Mouse (Mus musculus) liver, postnatal 0 days (tissue): ENCODE measurements around the gene Gm4301. TPM values are rescaled to one million over a fixed set of nuclear protein-coding genes. Genes with fewer than 3 reads are reported as not detected.
"Not testable (repeated sequence)": the region's sequence is repeated elsewhere in the genome, so short reads cannot be mapped to it uniquely, and the experiment has no call there.

Experiments used
- ATAC-seq: fragments of 200-750 bp; cut with Nextera tagmentation; 2 replicates; pipeline ENCODE4 v1.8.0; 2017; ENCODE audit warnings: mild to moderate bottlenecking, moderate library complexity
- DNase-seq: peaks from one replicate; pipeline ENCODE4 v3.0.0-alpha.2; 2016
- H3K27ac ChIP-seq: fragments of 300-500 bp; sonication (generic); 2 replicates; pipeline ENCODE4 v1.5.1; 2014; ENCODE audit warnings: antibody characterized with exemption, moderate library complexity, mild to moderate bottlenecking, low read depth
- H3K27me3 ChIP-seq: fragments of 300-500 bp; sonication (generic); 2 replicates; pipeline ENCODE4 v1.6.1; 2014; ENCODE audit warnings: low read length, control low read depth, mixed read lengths; ENCODE audit not compliant: insufficient read depth
- H3K36me3 ChIP-seq: fragments of 300-500 bp; sonication (generic); replicated peaks from 2 replicates; pipeline ENCODE4 v1.6.1; 2014; ENCODE audit warnings: mild to moderate bottlenecking, control low read depth, low read length, moderate library complexity, mixed read lengths; ENCODE audit not compliant: insufficient read depth
- H3K4me1 ChIP-seq: fragments of 300-500 bp; sonication (generic); 2 replicates; pipeline ENCODE4 v1.6.1; 2014; ENCODE audit warnings: antibody characterized with exemption, mild to moderate bottlenecking, control low read depth; ENCODE audit not compliant: insufficient read depth
- H3K4me2 ChIP-seq: fragments of 300-500 bp; sonication (generic); 2 replicates; pipeline ENCODE4 v1.6.1; 2014; ENCODE audit warnings: low read depth, mild to moderate bottlenecking, low read length, moderate library complexity, mixed read lengths
- H3K4me3 ChIP-seq: fragments of 300-500 bp; sonication (generic); 2 replicates; pipeline ENCODE4 v1.5.1; 2014; ENCODE audit warnings: low read depth, low read length
- H3K9ac ChIP-seq: fragments of 300-500 bp; sonication (generic); replicated peaks from 2 replicates; pipeline ENCODE4 v1.6.1; 2014; ENCODE audit warnings: mild to moderate bottlenecking, moderate library complexity
- H3K9me3 ChIP-seq: fragments of 300-500 bp; sonication (generic); 2 replicates; pipeline ENCODE4 v1.6.1; 2016; ENCODE audit warnings: mild to moderate bottlenecking, control low read depth, low read length, mixed read lengths
- CTCF ChIP-seq: sonication (generic); IDR thresholded peaks from 2 replicates; pipeline ENCODE4 v1.5.1; 2016; ENCODE audit warnings: antibody characterized with exemption, low read depth
- WGBS: fragments of 180-500 bp; shearing (Covaris S2); extraction: QIAGEN DNeasy Blood & Tissue Kit; methylation state at CpG from one replicate; pipeline ENCODE4 v1.1.7; 2014; ENCODE audit not compliant: insufficient replicate concordance; 5-methylcytosine and 5-hydroxymethylcytosine counted together
- polyA plus RNA-seq: library from polyadenylated mRNA; unstranded; fragments of >200 nt; fragmentation: Nextera tagmentation; extraction: Ambion mirVana; gene quantifications from 2 replicates; pipeline ENCODE4 v1.2.1, GENCODE M21; 2015

The Gm4301 gene
- not detected in 2 replicates for polyA plus RNA-seq

- no CpG with 5 or more reads among the region's 2 CpGs for WGBS
- not testable (repeated sequence) for H3K4me2 ChIP-seq, H3K4me3 ChIP-seq, H3K4me1 ChIP-seq, DNase-seq, H3K27me3 ChIP-seq, H3K9me3 ChIP-seq, H3K27ac ChIP-seq, H3K36me3 ChIP-seq, ATAC-seq, H3K9ac ChIP-seq
Measured at GRCm38 (mm10) chr10:100335376-100335775, at the start of gene Gm4301. Gene Gm4301 (plus strand): TSS chr10:100335676.

- no peaks in the 10 kb centered on the region for H3K4me1 ChIP-seq
- WGBS: 61% methylated on average over 2 of the region's 2 CpGs
- no peak overlapping the region for H3K9ac ChIP-seq
- no peak for ATAC-seq
- no peak overlapping the region for H3K4me2 ChIP-seq
- H3K9me3 ChIP-seq: no peaks in the 10 kb centered on the region
- no peak overlapping the region for H3K4me3 ChIP-seq
- H3K27ac ChIP-seq: no peak overlapping the region
- no peak for DNase-seq
- no peak for TF ChIP-seq CTCF
- H3K36me3 ChIP-seq: no peaks in the 10 kb centered on the region
- H3K27me3 ChIP-seq: no peaks in the 10 kb centered on the region
Measured at GRCm38 (mm10) chr10:100296105-100296504, 39.4 kb upstream of the Gm4301 start.

- H3K4me3 ChIP-seq, ATAC-seq, H3K4me1 ChIP-seq, H3K36me3 ChIP-seq, H3K9ac ChIP-seq, H3K27me3 ChIP-seq, H3K9me3 ChIP-seq, H3K27ac ChIP-seq, H3K4me2 ChIP-seq, DNase-seq: not testable (repeated sequence)
Measured at GRCm38 (mm10) chr10:100300106-100300505, 35.4 kb upstream of the Gm4301 start.

- H3K9me3 ChIP-seq, H3K4me2 ChIP-seq, ATAC-seq, H3K4me3 ChIP-seq, H3K27me3 ChIP-seq, H3K9ac ChIP-seq, H3K4me1 ChIP-seq, H3K27ac ChIP-seq, DNase-seq, H3K36me3 ChIP-seq: not testable (repeated sequence)
- no CpG with 5 or more reads among the region's 3 CpGs for WGBS
Measured at GRCm38 (mm10) chr10:100340536-100340935, 5.1 kb downstream of the Gm4301 start, which contains the start of gene Gm4302. Gene Gm4302 (plus strand): TSS chr10:100340836.

- H3K27ac ChIP-seq, H3K4me1 ChIP-seq, H3K27me3 ChIP-seq, DNase-seq, H3K9ac ChIP-seq, ATAC-seq, H3K4me2 ChIP-seq, H3K9me3 ChIP-seq, H3K36me3 ChIP-seq, H3K4me3 ChIP-seq: not testable (repeated sequence)
- no CpG with 5 or more reads among the region's 3 CpGs for WGBS
Measured at GRCm38 (mm10) chr10:100345672-100346071, 10.2 kb downstream of the Gm4301 start, which contains the start of gene Gm4303. Gene Gm4303 (plus strand): TSS chr10:100345972.

- DNase-seq, H3K9me3 ChIP-seq: not testable (repeated sequence)
- no CpG with 5 or more reads among the region's 3 CpGs for WGBS
Measured at GRCm38 (mm10) chr10:100350793-100351192, 15.3 kb downstream of the Gm4301 start, which contains the start of gene Gm4305. Gene Gm4305 (plus strand): TSS chr10:100351093.

GRCm38 (mm10) chr10:100356841-100357240 lies 21.4 kb downstream of the Gm4301 start:
- H3K9ac ChIP-seq, ATAC-seq, H3K4me2 ChIP-seq, H3K9me3 ChIP-seq, DNase-seq, H3K36me3 ChIP-seq, H3K4me3 ChIP-seq, H3K4me1 ChIP-seq, H3K27ac ChIP-seq, H3K27me3 ChIP-seq: not testable (repeated sequence)
- WGBS: 33% methylated on average over 1 of the region's 2 CpGs

More at GRCm38 (mm10) chr10:100350793-100351192, 15.3 kb downstream of the Gm4301 start, which contains the start of gene Gm4305:
- ATAC-seq, H3K27ac ChIP-seq, H3K27me3 ChIP-seq, H3K4me2 ChIP-seq, H3K4me3 ChIP-seq, H3K36me3 ChIP-seq, H3K9ac ChIP-seq, H3K4me1 ChIP-seq: not testable (repeated sequence)

- not testable (repeated sequence) for H3K36me3 ChIP-seq, H3K9me3 ChIP-seq, H3K27me3 ChIP-seq, ATAC-seq, DNase-seq, H3K27ac ChIP-seq, H3K4me2 ChIP-seq, H3K4me3 ChIP-seq, H3K4me1 ChIP-seq, H3K9ac ChIP-seq
- WGBS: no CpG with 5 or more reads among the region's 3 CpGs
Measured at GRCm38 (mm10) chr10:100361038-100361437, 25.6 kb downstream of the Gm4301 start, which contains the start of gene Gm4307. Gene Gm4307 (plus strand): TSS chr10:100361338.

- ATAC-seq, H3K9ac ChIP-seq, H3K36me3 ChIP-seq, H3K4me2 ChIP-seq, H3K27ac ChIP-seq, H3K9me3 ChIP-seq, DNase-seq, H3K4me1 ChIP-seq, H3K4me3 ChIP-seq, H3K27me3 ChIP-seq: not testable (repeated sequence)
- no CpG with 5 or more reads among the region's 2 CpGs for WGBS
Measured at GRCm38 (mm10) chr10:100382460-100382859, 47.0 kb downstream of the Gm4301 start, which contains the start of gene Gm4312. Gene Gm4312 (minus strand): TSS chr10:100382560.
